Mouse (Mus musculus) left cerebral cortex, adult 2 months (tissue): ENCODE data around the gene Iqck. TPM values are rescaled to one million over a fixed set of nuclear protein-coding genes. Genes with fewer than 3 reads are reported as not detected.

Experiments
- DNase-seq, 2 experiments: peaks; one replicate each; pipeline ENCODE4 v3.0.0; 2021 to 2022; ENCODE audit warnings: low spot score in 2 of 2, mixed read lengths in 1 of 2; ENCODE audit errors: extremely low spot score in 1 of 2
- H3K27ac ChIP-seq: fragments of 200-600 bp; 2 replicates; pipeline ENCODE4 v1.8.1; 2022
- H3K4me3 ChIP-seq: fragments of 200-600 bp; 2 replicates; pipeline ENCODE4 v1.8.1; 2022
- CTCF ChIP-seq: fragments of 200-600 bp; IDR thresholded peaks from 2 replicates; pipeline ENCODE4 v1.8.1; 2022; ENCODE audit warnings: antibody characterized with exemption, mild to moderate bottlenecking, moderate library complexity
- intact Hi-C: fragments of 180-260 bp; cut with DNase I; formaldehyde crosslinking; loops from one replicate; pipeline ENCODE4 v1.15.1; 2025
- total RNA-seq, 2 experiments: library from RNA; stranded (reverse); gene quantifications; 2 replicates each; pipeline ENCODE4 v1.2.3; 2021

Iqck gene
- total RNA-seq, 2 experiments from 2014 or later = 3.7 to 4.3 TPM

DNA sequence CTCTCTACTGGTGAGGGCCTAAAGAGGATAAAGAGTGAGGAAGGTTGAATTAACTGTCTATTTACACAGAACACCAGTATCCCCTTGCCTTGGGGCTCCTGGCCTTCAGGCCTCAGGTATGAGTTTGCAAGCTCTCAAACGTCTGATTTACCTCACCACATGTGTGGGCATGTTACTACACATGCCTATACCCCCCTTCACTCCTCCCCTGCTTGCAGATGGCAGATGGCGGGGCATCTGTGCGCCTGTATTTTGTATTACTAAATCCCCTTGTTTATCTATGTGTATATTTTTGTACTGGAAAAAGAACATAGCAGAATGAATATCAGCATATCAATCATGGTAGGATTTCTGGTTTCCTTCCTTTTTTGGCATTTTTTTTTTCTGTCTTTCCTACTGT is 86.7 kb downstream of the Iqck start:
- intact Hi-C loops = no loop called here
- no peak for DNase-seq
- Histone ChIP-seq H3K4me3 (no peak overlapping the region), H3K27ac (no peak overlapping the region)
- TF ChIP-seq CTCF = no peak

DNA sequence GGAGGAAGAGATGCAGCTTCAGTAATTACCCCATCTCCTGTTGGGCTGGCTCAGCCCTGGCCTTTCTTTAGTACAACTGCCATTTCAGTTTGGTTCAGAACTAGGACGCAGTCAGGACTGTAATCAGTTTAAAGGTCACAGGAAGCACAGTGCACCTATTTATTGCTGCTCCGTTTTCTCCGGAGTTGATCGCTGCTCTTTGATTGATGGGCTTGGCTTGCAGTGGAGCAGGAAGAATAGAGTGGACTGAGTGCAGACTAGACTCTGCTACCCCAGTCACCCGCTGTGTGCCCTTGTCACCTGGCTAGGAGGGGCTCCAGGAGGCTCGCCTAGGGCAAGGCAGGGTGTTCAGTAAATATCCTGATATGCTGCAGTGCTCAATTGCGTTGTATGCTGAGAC is 87.6 kb downstream of the Iqck start:
- no peak for DNase-seq
- intact Hi-C loops = no loop called here
- H3K4me3 ChIP-seq = no peak overlapping the region
- no peak overlapping the region for H3K27ac ChIP-seq
- TF ChIP-seq CTCF = no peak

DNA sequence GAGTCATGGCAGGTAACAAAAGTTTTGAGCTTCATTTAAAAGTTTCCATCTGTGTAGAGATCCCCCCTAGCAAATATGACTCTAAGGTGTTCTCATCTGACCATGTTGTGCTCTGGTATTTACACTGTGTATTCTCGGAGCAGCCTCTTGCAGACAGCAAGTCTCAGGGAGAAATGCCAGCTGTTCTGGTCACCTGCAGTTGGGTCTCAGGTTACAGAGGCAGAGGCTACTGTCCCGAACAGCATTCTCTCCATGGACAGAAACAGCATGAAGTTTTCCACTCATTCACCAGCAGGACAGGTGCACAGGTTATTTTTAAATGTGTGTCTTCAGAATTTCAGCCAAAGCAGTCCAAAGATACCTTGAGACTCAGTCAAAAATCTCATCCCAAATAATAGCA is 89.3 kb downstream of the Iqck start:
- no peak overlapping the region for H3K4me3 ChIP-seq
- H3K27ac ChIP-seq = no peak overlapping the region
- DNase-seq = no peak
- intact Hi-C loops = no loop called here
- TF ChIP-seq CTCF = no peak

DNA sequence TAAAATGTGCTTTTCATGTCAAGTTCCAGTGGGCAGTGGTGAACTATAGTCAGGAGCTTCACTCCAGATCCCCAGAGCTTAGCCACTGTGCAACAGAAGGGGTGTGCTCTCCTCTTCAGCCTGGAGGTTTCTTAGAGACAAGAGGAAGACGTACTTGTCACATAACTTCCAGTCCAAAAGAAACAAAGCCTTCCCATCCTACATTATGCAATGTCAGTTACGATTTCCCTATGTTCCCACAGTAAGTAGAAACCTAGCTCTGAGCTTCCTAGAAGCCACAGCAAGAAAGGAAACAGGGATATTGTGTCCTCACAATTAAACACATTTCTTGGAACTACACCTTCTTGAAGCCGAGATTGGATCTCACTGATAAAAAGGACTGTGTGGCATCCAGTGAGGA is 91.7 kb downstream of the Iqck start:
- no peak for DNase-seq
- Histone ChIP-seq H3K4me3 (no peak overlapping the region), H3K27ac (no peak overlapping the region)
- intact Hi-C loops = no loop called here
- TF ChIP-seq CTCF = no peak

- intact Hi-C loops = no loop called here
These were observed 93.2 kb downstream of the Iqck start for GRCm38 (mm10) chr7:118948677-118949282.

GRCm38 (mm10) chr7:118949749-118950148 is 94.2 kb downstream of the Iqck start:
- TF ChIP-seq CTCF = no peak
- H3K27ac ChIP-seq = no peak overlapping the region
- H3K4me3 ChIP-seq = no peak overlapping the region
- intact Hi-C loops = no loop called here
- DNase-seq = no peak

More at GRCm38 (mm10) chr7:118948677-118949282, 93.2 kb downstream of the Iqck start:
- no peak for DNase-seq
- Histone ChIP-seq H3K4me3 (no peak overlapping the region), H3K27ac (no peak overlapping the region)
- TF ChIP-seq CTCF = no peak

GRCm38 (mm10) chr7:118953626-118954282 is 98.2 kb downstream of the Iqck start:
- intact Hi-C loops = no loop called here
- H3K4me3 ChIP-seq = no peak overlapping the region
- H3K27ac ChIP-seq = no peak overlapping the region
- no peak for TF ChIP-seq CTCF
- DNase-seq = no peak

- Histone ChIP-seq H3K27ac (no peak overlapping the region), H3K4me3 (no peak overlapping the region)
- no peak for DNase-seq
- intact Hi-C loops = no loop called here
- no peak for TF ChIP-seq CTCF
These were observed 99.4 kb downstream of the Iqck start for GRCm38 (mm10) chr7:118954968-118955367.

DNA sequence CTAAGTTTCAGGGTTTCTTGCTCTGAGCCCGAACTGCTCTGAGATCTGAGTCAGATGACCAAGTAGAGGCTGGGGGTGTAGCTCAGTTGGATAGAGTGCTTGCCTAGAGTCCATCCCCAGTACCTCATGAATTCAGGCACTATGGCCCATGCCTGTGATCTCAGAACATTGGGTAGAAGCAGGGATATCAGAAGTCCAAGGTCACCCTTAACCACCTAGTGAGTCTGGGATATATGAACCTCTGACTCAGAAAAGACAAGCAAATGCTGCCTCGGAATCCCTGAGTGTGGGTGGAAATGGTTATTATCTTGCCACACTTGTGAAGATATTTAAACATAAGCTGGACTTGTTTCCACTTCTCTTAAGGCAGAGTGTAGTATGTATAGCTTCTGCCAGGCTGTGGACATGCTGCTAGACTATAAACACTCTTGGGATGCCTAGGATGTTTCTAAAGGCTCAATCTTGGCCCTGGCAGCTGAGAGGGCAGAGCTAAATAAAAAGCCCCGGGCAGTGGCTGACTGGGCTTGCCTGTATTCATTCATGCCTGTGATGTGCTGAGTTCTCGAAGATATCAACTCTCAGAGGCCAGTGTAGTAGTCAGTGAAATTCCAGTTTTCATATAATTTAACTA is 101.2 kb downstream of the Iqck start:
- no peak for TF ChIP-seq CTCF
- no peak for DNase-seq
- H3K4me3 ChIP-seq = no peak overlapping the region
- H3K27ac ChIP-seq = no peak overlapping the region
- intact Hi-C loops = no loop called here

DNA sequence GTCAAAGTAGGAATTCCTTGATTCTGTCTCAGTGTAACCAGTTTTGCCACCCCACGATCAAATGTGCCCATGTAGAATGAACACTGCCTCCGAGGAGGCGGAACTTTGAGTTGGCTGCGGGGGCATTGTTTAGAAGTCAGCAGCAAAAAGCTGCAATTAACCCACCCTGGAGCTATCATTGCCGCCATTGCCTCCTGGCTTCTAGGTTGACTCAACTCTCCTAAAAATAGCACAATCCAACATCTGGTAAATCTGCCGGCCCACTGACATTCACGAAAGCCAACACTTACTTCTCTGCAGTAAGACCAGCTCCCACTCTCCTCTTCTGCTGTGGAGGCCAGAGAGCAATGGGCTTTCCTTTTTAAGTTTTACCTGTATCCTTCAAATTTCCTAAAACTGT is 103.7 kb downstream of the Iqck start:
- DNase-seq = no peak
- Histone ChIP-seq H3K27ac (no peak overlapping the region), H3K4me3 (no peak overlapping the region)
- TF ChIP-seq CTCF = no peak
- intact Hi-C loops = no loop called here

- DNase-seq = no peak
These were observed 109.2 kb downstream of the Iqck start for GRCm38 (mm10) chr7:118964777-118965176.

DNA sequence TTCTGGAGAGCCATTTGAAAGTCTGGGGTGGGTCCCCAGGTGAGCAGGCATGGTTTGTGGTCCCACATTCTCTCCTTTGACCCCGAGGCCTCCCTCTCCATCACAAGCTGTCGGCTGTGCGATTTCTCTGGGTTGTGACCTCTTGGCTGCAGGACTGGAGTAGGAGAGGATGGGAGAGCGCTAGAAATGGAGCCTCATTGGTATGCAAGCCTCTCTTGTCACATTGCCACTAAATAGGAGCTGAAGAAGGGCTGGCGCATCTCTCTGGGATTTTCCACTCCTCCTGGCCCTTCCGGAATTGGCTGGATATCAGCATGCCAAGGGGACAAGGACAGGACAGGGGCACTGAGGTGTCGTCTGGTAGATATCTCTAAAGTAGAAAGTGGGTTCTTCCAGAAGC is 109.6 kb downstream of the Iqck start:
- H3K4me3 ChIP-seq = no peak overlapping the region
- H3K27ac ChIP-seq = peak overlapping the region; percentile 40; the same call in 1 of the 2 replicates
- no peak for DNase-seq
- TF ChIP-seq CTCF = no peak
- intact Hi-C loops = no loop called here

More at GRCm38 (mm10) chr7:118964777-118965176, 109.2 kb downstream of the Iqck start:
- intact Hi-C loops = no loop called here
- no peak for TF ChIP-seq CTCF
- no peak overlapping the region for H3K4me3 ChIP-seq
- H3K27ac ChIP-seq = no peak overlapping the region
